Mouse (Mus musculus) B cell, adult 67 days (primary cell): ENCODE results near the gene Abhd16a. TPM values are rescaled to one million over a fixed set of nuclear protein-coding genes. Genes with fewer than 3 reads are reported as not detected.

Source experiments
- total RNA-seq, 2 experiments: library from RNA; stranded (reverse); gene quantifications; 4 replicates each; pipeline ENCODE4 v1.2.4; 2023

Abhd16a gene
- total RNA-seq, 2 experiments from 2014 or later = 71.6 to 74.8 TPM

DNA sequence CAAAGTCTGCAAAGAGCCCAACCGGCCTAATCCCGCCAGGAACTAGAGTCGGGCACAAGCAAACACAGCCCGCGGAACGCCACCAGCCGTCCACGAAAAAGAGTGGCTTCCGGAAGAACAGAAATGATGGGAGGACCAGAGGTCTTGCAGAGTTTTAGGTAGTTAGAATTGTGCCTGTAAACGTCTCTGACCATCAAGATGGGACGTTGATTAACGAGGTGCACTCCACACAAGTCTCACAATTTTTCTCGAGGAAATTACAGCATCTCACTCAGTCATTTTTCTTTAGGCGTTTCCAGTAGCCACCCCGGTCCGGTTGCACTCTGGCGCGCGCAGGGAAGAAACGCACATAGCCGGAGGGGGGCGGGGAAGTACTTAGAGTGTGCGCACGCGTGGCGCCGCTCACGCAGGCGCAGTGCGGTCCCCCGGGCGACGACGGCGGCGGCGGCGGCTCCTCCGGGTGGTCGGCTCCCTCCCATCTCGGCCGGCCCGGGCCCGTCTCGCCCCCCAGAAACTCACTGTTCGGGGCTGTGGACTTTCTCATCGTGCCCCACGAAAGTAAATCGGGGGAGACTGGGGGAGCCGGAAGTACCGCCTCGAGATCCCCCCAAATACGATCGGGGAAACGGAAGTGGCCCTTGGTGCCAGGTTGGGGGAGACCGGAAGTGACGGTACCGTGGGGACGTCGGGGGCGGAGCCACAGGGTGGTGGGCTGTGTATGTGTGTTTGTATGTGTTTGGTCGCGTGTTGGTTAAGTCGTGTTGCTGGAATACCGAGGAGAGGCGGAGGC, 45.9 kb downstream of the Abhd16a start, which contains the start of gene Bag6:
Gene Bag6, plus strand, starts transcription at position 378 of the 790 bp plus-strand sequence.

Other genes starting within 250 kb of the Abhd16a start
- 100 to 1,000 TPM; 106 to 113 TPM for gene Skiv2l, start 239.1 kb upstream of the Abhd16a start, total RNA-seq
- 10 to 100 TPM; 32.7 to 37.8 TPM for gene Nelfe, start 238.9 kb upstream of the Abhd16a start, total RNA-seq
- under 1 TPM in 1 of 2 experiments, not detected in 1; 0.41 TPM for gene Cfb, start 226.7 kb upstream of the Abhd16a start, total RNA-seq
- 10 to 100 TPM in 1 of 2 experiments, 1 to 10 TPM in 1; 9.4 to 13.1 TPM for gene Zbtb12, start 209.8 kb upstream of the Abhd16a start, total RNA-seq
- gene Gm20547, start 207.2 kb upstream of the Abhd16a start, total RNA-seq = not detected
- 1 to 10 TPM; 2.4 to 2.6 TPM for gene C2, start 191.0 kb upstream of the Abhd16a start, total RNA-seq
- 100 to 1,000 TPM; 169 to 178 TPM for gene Ehmt2, start 190.8 kb upstream of the Abhd16a start, total RNA-seq
- gene Slc44a4, start 174.8 kb upstream of the Abhd16a start, total RNA-seq = not detected
- 10 to 100 TPM; 64.3 to 86.9 TPM for gene Neu1, start 158.0 kb upstream of the Abhd16a start, total RNA-seq
- gene Hspa1b, start 130.0 kb upstream of the Abhd16a start, total RNA-seq = 100 to 1,000 TPM in 1 of 2 experiments, 1 to 10 TPM in 1; 9.1 to 108 TPM
- gene Gm20481, start 119.4 kb upstream of the Abhd16a start, total RNA-seq = not detected
- 10 to 100 TPM in 1 of 2 experiments, 1 to 10 TPM in 1; 3.8 to 37.9 TPM for gene Hspa1a, start 117.1 kb upstream of the Abhd16a start, total RNA-seq
- not detected for gene Hspa1l, start 116.6 kb upstream of the Abhd16a start, total RNA-seq
- gene Lsm2, start 107.4 kb upstream of the Abhd16a start, total RNA-seq = 10 to 100 TPM; 32.1 to 32.7 TPM
- 100 to 1,000 TPM; 290 to 310 TPM for gene Vars, start 88.3 kb upstream of the Abhd16a start, total RNA-seq
- under 1 TPM; 0.50 to 0.75 TPM for gene Vwa7, start 72.7 kb upstream of the Abhd16a start, total RNA-seq
- 1 to 10 TPM; 4.8 to 5.7 TPM for gene Sapcd1, start 61.2 kb upstream of the Abhd16a start, total RNA-seq
- 10 to 100 TPM in 1 of 2 experiments, 1 to 10 TPM in 1; 9.7 to 13.8 TPM for gene Msh5, start 42.5 kb upstream of the Abhd16a start, total RNA-seq
- gene Clic1, start 39.3 kb upstream of the Abhd16a start, total RNA-seq = 100 to 1,000 TPM; 210 to 218 TPM
- 1 to 10 TPM; 3.4 to 5.2 TPM for gene Ddah2, start 30.2 kb upstream of the Abhd16a start, total RNA-seq
- gene Ly6g6c, start 23.9 kb upstream of the Abhd16a start, total RNA-seq = not detected
- gene Mpig6b, start 23.1 kb upstream of the Abhd16a start, total RNA-seq = not detected
- gene Ly6g6e, start 12.4 kb upstream of the Abhd16a start, total RNA-seq = not detected
- gene Ly6g6d, start 11.2 kb upstream of the Abhd16a start, total RNA-seq = not detected
- not detected for gene Ly6g6f, start 3.7 kb upstream of the Abhd16a start, total RNA-seq
- gene Ly6g5c, start 19.0 kb downstream of the Abhd16a start, total RNA-seq = not detected
- gene Ly6g5b, start 26.2 kb downstream of the Abhd16a start, total RNA-seq = 1 to 10 TPM; 1.5 to 1.7 TPM
- 10 to 100 TPM; 31.1 to 34.0 TPM for gene Gpank1, start 32.2 kb downstream of the Abhd16a start, total RNA-seq
- 100 to 1,000 TPM; 126 to 147 TPM for gene Csnk2b, start 32.8 kb downstream of the Abhd16a start, total RNA-seq
- 10 to 100 TPM; 16.6 to 25.1 TPM for gene D17H6S53E, start 37.1 kb downstream of the Abhd16a start, total RNA-seq
- gene Apom, start 42.8 kb downstream of the Abhd16a start, total RNA-seq = under 1 TPM; 0.56 to 0.93 TPM
- 100 to 1,000 TPM; 412 to 463 TPM for gene Bag6, start 45.9 kb downstream of the Abhd16a start, total RNA-seq
- gene Prrc2a, start 75.6 kb downstream of the Abhd16a start, total RNA-seq = 100 to 1,000 TPM; 364 to 379 TPM
- 1 to 10 TPM; 1.7 to 5.1 TPM for gene Aif1, start 86.8 kb downstream of the Abhd16a start, total RNA-seq
- gene Lst1, start 99.2 kb downstream of the Abhd16a start, total RNA-seq = 10 to 100 TPM; 32.6 to 54.4 TPM
- 100 to 1,000 TPM; 669 to 686 TPM for gene Ltb, start 105.2 kb downstream of the Abhd16a start, total RNA-seq
- gene Tnf, start 112.7 kb downstream of the Abhd16a start, total RNA-seq = 10 to 100 TPM in 1 of 2 experiments, 1 to 10 TPM in 1; 9.6 to 14.5 TPM
- 10 to 100 TPM; 45.0 to 61.0 TPM for gene Lta, start 116.1 kb downstream of the Abhd16a start, total RNA-seq
- not detected for gene Gm16181, start 131.6 kb downstream of the Abhd16a start, total RNA-seq
- gene Atp6v1g2, start 144.4 kb downstream of the Abhd16a start, total RNA-seq = 1 to 10 TPM; 1.2 to 2.9 TPM
- 10 to 100 TPM; 11.2 to 16.2 TPM for gene Nfkbil1, start 146.5 kb downstream of the Abhd16a start, total RNA-seq
- 100 to 1,000 TPM; 440 to 473 TPM for gene Ddx39b, start 152.5 kb downstream of the Abhd16a start, total RNA-seq
- gene H2-D1, start 173.5 kb downstream of the Abhd16a start, total RNA-seq = 1,000 to 10,000 TPM; 1,708 to 1,769 TPM
- gene H2-Q1, start 231.1 kb downstream of the Abhd16a start, total RNA-seq = 10 to 100 TPM in 1 of 2 experiments, 1 to 10 TPM in 1; 9.7 to 10.1 TPM